Mouse (Mus musculus) urinary bladder, postnatal 36 days (tissue): Measurements from ENCODE around the gene Cyp2c55.
A peak's percentile ranks its signal among the peaks of the same experiment; 100 is the strongest.

Source experiments
- DNase-seq, 2 experiments: peaks; one replicate each; pipeline ENCODE4 v3.0.0; 2022; ENCODE audit warnings: low spot score in 2 of 2, mixed read lengths in 1 of 2

Cyp2c55 gene

GRCm38 (mm10) chr19:39006715-39007114 is at the start of gene Cyp2c55:
Cyp2c55 (plus strand) TSS chr19:39007019.
- DNase-seq, result no peak

GRCm38 (mm10) chr19:38970741-38971140 is 36.1 kb upstream of the Cyp2c55 start:
- no peak for DNase-seq

- no peak for DNase-seq
These were observed 34.2 kb upstream of the Cyp2c55 start for GRCm38 (mm10) chr19:38972581-38972980.

GRCm38 (mm10) chr19:38973666-38974065 is 33.2 kb upstream of the Cyp2c55 start:
- DNase-seq, result no peak

GRCm38 (mm10) chr19:38976269-38976668 is 30.6 kb upstream of the Cyp2c55 start:
- no peak for DNase-seq

GRCm38 (mm10) chr19:38981966-38982365 is 24.9 kb upstream of the Cyp2c55 start:
- DNase-seq, result peak; percentile 47 to 56

- DNase-seq, result no peak
These were observed 8.6 kb upstream of the Cyp2c55 start for GRCm38 (mm10) chr19:38998248-38998647.

- no peak for DNase-seq
These were observed 8.1 kb upstream of the Cyp2c55 start for GRCm38 (mm10) chr19:38998676-38999075.

GRCm38 (mm10) chr19:39005132-39005531 is 1.7 kb upstream of the Cyp2c55 start:
- DNase-seq, result no peak

- no peak for DNase-seq
These were observed 51.1 kb downstream of the Cyp2c55 start for GRCm38 (mm10) chr19:39057928-39058327.

- DNase-seq, result no peak
These were observed 53.9 kb downstream of the Cyp2c55 start, which contains the start of gene Cyp2c65 for GRCm38 (mm10) chr19:39060719-39061118. Cyp2c65 (plus strand) TSS chr19:39061015.
